Mouse (Mus musculus) activated CD4-positive, CD25-positive, alpha-beta regulatory T cell, adult 4 months (primary cell): Measurements from ENCODE around the gene Calhm2. TPM values are rescaled to one million over a fixed set of nuclear protein-coding genes. Genes with fewer than 3 reads are reported as not detected.
"Not testable (repeated sequence)": the region's sequence is repeated elsewhere in the genome, so short reads cannot be mapped to it uniquely, and the experiment has no call there.

Experiments used
- ATAC-seq: one replicate; pipeline ENCODE4 v1.8.0; 2017
- polyA plus RNA-seq, 2 experiments: library from polyadenylated mRNA; unstranded; fragments of 100-300 nt; shearing (Covaris generic); gene quantifications; one replicate each; pipeline ENCODE4 v1.2.1; 2017

Calhm2 gene
- polyA plus RNA-seq, 2 experiments from 2014 or later = 7.6 to 14.4 TPM

DNA sequence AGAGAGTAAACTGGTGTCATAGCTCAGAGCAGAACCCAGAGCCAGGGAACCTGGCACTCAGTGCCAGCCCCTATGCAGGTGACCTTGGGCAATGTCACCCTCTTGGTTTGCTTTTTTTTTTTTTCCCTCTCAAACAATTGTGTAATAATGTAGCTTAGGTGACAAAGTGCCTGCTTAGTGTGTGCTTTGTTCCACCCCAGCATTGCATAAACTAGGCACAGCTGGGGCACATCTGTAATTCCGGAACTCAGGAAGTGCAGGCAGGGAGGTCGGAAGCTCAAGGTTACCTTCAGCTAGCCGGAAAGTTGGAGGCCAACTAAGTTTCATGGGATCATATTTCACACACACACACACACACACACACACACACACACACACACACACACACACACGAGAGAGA, 11.8 kb upstream of the Calhm2 start:
- ATAC-seq = no peak

DNA sequence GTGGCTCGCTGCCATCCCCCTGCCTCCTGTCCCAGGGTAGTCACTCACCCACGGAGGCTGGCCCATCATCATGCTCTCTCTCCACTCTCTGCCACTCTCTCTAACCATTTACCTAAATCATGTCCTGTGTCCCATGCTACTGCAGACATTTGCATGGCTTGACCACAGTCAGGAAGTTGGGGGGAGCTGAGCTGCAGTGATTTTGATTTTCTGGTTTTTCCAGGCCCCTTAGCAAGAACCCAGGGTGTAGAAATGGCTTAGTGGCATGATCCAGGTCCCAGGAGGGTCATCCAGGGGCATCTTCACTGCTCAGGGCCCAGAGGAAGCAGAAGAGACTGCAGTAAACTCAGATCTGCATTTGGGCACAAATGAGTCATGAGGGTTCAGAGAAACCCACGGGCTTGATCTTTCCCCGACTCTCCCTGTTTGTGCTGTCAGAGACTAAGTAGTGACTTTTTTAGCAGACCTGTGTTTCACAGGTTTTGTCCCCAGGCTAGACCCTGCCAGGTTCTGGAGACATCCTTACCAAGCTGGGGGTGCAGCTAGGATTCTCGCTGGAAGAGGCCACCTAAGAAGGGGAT, 10.3 kb upstream of the Calhm2 start:
- no peak for ATAC-seq

DNA sequence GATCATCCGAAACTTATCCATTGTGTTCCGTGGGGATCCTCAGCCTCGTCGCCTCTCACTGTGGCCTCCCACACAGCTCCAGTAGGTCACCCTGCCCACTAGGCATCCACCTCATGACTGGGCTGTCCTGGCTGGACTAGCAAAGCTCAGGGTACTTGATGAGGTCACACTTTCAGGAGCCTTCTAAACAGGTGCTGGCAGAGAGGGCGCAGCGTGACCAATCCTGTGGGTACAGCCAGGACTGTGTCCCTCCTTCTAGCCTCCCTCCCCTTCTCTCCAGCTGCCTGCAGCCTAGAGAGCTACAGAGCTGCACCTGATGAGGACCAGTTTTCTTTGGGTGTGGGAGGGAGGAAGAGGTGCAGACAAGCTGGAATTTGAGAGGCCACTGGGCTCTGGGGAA, 6.1 kb upstream of the Calhm2 start, which contains the start of gene Calhm1:
Gene Calhm1, minus strand, starts transcription at position 101 of the 400 bp plus-strand sequence.
- no peak for ATAC-seq

DNA sequence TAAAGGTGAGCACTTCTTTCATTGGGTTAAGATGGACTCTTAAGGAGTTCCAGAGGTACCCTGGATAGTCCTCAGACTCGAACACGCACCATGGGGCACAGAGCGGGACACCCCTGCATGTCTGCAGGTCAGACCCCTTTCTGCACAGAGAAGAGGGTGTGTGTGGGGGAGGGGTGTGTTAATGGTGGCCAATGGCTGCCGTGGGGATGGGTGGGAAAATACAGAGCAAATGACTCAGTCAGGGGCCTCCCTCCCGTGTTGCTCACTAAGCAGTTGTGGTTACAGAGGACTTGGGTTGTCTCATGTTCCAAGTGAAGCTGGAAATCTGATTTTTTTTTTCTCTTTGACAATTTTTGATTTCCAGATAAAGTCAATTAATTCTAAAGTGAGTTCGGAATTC, 4.3 kb upstream of the Calhm2 start:
- no peak for ATAC-seq

DNA sequence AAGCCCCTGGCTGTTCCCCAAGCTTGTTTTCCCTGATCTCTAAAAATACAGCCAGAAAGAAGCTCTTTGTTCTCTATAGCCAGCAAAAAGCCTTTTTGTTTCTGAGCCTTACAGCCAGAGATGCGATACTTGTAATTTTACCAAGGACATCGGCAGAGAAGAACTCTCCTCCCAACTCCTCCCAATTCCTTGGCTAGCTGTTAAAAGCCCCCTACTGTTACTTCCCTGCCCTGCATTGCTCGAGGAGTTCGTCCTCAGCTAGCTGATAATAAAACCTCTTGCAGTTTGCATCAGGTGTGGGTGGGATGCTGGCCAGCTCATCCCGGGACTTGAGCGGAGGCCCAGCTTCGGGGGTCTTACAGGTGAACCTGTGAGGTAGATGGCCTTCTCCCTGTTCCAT, 1.5 kb upstream of the Calhm2 start:
- ATAC-seq = not testable (repeated sequence)

DNA sequence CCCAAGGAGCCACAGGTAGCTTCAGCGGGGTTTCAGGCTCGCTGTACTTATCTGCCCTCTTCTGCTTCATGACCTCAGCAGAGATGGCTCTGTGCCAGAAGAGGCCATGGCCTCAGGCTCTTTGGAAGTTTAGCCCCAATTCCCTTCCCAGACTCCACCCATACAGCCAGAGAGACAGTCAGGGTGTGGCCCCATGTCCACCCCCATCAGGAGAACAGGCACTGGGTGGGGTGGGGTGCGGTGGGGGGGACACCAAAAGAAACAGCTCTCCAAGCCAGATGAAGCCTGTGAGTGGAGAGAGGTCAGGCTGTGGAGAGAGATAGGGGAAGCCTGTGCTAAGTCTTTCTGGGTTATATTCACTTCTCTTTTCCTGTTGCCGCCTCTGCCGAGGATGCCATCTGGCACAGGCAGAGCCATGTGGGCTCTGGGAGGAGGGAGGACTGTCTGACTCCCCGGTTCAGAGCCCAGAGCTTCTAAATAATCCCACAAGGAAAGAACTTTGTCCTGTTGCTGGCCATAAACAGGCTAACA, 978 bp downstream of the Calhm2 start:
- ATAC-seq = no peak

DNA sequence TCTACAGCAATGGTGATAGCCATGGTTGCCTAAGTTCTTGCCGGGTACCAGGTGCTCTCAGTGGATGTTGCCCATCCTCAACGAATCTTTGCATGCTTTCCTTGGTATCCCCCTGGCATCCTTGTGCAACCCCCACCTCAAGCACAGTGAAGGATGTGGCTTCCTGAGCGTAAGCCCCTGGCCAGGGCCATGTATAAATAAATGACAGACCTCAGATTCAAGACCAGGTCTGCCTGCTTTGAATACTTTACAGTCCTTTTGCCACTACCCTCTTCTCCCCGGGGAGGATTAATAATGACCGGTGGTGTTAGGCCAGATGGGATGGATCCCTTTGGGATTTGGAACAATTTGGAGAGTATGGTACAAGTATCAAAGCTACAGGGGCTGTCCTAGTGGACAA, 1.9 kb downstream of the Calhm2 start:
- ATAC-seq = no peak

DNA sequence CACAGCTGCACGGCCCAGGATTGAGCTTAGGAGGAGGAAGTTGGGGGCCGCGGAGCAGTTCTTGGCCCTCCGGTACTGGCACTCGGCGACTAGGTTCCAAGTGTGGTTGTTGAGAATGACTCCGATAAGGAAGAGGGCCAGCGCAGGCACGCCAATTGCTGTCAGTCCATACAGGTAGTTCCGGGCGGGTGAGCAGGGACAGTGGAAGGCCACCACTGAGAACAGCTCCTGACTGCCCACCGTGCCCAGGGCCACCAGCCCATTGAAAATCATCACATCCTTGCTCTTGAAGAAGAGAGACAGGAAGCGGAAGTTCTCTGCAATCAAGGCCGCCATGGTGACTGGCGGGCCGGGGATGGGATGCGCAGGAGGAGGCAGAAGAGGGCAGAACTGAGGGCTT, 2.5 kb downstream of the Calhm2 start:
- ATAC-seq = no peak

DNA sequence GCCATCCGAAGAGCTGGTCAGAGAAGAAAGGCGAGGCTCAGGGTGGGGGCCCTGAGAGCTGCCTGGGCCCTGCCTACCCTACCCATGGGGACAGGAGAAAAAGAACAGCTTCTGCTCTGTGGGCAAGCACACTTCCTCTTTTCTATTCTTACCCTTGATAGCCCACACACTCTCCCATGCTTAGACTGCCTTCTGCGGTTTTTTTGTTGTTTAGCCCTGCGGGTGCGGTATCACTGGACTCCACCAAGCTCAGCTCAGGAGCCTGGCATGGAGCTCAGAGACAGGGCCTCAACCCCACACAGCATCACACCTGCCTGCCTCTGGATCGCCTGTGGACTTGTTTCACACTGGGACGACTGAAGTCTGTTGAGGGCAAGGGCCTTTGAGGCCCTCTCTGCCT, 4.9 kb downstream of the Calhm2 start:
- no peak for ATAC-seq

DNA sequence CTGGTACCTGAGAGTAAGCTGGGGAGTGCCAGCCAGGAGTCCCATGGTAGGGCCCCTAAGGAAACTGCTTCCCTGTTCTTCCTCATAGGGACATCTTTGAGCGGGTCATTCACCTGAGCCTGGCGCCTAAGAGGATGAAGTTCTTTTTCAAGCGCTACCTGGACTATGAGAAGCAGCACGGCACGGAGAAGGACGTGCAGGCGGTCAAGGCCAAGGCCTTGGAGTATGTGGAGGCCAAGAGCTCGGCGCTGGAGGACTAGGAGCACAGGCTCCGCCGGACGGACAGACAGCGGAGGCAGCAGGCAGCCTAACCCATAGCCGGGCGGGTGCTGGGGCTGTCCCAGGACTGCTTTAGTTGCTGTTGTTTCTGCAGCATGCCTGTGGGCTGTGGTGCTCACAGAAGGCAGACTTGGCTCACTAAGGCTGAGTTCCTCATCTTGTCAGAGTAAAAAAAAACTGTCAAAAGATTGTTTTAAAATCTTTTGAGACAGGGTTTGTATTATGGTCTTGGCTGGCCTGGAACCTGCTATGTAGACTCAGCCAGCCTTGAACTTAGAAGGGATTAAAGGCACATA, 7.5 kb downstream of the Calhm2 start:
- no peak for ATAC-seq

DNA sequence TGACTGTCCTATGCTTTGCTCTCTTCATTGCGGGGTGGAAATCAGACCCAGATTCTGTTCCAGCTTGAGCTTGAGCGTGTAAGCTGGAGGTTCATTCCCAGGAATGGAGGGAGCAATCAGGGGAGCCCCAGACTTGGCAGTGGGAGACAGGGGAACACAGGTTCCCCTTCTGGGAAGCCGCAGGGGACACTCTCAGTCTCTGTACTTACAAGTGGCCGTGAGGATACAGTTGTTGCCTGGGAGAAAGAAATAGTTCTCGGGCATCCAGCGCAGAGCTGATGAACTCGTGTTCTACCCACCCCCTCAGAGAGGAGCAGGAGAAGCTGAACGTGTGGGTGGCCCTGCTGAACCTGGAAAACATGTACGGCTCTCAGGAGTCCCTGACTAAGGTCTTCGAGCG, 9.3 kb downstream of the Calhm2 start:
- ATAC-seq = no peak

DNA sequence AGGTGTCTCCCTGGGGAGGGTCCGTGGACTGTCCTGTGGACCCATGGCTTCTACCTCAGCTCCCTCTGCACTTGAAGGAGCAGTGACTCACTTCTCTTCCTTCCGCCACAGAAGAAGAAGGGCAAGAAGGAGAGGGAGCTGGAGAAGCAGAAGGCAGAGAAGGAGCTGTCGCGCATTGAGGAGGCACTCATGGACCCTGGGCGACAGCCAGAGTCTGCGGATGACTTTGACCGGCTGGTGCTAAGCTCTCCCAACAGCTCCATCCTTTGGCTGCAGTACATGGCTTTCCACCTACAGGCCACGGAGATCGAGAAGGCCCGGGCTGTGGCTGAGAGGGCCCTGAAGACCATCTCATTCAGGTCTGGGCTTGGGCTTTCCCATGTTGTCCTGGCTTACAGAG, 9.9 kb downstream of the Calhm2 start:
- ATAC-seq = no peak

DNA sequence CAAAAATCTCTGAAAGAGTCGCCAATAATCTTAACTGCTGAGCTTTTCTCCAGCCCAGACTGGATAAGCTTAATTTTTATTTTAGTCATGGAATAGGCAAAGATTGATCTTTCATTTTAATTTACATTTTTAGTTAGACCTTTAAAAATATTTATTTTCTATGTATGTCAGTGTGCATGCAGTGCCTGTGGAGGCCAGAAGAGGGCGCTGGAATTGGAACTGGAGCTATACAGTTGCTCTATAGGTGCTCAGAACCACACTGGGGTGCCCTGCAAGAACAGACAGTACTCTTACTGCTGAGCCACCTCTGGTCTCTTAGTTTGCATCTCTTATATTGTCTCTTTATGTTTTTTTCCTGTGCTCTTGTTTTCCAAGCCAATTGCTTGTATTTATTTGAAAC, 15.3 kb downstream of the Calhm2 start:
- ATAC-seq = no peak

DNA sequence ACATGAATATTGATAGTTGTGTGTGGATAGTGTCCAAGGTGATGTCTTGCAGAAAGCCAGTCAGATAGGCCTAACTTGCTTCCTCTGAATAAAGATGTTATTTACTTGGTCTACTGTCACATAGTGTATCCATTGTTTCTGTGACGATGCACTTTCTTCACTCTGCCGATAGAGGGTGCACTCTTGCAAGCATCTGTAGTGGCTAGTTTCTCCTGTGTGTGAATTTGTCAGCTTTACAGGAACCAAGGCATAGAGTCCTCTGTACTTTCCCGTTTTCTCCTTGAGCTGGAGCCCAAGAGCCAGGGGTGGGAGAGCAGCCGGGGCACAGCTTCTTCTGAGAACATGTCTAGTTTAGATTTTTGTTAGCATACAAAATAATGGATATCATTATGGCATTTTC, 17.0 kb downstream of the Calhm2 start:
- ATAC-seq = no peak

DNA sequence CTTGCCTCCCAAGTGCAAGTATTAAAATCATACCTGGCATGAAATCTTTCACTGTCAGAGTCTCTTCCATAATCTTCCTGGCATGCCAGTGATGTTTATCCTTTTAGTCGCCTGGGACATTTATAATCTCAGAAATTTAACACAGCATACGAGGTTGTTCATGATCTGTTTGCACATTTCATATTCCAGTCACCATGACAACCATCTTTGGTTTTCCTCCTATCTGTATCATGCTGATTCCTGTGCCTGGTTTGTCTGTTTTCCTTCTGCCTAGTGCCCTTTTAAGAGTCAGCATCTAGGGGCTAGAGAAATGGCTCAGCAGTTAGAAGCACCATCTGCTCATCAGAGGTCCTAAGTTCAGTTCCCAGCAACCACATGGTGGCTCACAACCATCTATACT, 19.5 kb downstream of the Calhm2 start:
- no peak for ATAC-seq

DNA sequence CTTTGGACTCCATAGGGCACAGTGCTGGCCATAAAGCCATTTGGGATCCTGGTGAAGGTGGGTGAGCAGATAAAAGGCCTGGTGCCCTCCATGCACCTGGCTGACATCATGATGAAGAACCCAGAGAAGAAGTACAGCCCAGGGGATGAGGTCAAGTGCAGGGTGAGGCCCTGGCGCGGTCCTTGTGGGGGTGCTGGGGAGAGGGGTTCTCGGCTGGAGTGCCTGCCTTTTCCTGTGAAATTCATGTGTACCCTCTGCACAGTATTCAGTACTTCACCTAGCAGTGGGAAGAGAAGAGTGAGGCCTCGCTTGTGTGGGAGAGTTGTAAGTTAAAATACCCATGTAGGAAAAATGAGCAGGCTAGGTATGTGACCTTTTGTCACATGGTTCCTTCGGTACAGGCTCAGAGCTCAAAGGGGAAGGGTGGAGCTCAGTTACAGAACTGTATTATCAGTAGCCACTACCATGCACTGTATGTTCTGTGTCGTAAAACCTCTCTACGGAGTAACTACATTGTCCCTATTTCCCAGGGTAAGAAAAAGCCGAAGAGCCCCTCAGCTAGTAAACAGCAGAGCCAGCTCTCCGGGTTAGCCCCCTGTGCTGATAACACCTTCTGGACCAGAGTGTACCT, 33.3 kb downstream of the Calhm2 start:
- no peak for ATAC-seq

DNA sequence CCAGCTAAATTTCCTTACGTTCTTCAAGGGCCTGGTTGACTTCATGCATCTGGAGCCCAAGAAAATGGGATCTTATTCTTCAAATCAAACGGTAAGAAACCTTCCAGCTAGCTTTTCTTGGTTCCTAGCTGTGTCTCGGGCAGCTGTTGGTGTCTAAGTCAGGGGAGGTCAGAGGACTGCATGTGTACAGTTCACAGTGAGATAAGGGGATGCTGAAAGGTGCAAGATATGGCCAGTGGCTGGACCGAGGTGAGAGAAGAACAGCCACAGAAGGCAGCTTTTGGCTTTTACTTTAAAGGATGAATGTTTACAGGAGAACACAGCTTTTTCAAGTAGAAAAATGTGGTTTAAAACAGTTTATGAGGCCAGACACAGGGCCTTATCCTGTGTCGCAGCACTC, 37.0 kb downstream of the Calhm2 start:
- ATAC-seq = no peak

DNA sequence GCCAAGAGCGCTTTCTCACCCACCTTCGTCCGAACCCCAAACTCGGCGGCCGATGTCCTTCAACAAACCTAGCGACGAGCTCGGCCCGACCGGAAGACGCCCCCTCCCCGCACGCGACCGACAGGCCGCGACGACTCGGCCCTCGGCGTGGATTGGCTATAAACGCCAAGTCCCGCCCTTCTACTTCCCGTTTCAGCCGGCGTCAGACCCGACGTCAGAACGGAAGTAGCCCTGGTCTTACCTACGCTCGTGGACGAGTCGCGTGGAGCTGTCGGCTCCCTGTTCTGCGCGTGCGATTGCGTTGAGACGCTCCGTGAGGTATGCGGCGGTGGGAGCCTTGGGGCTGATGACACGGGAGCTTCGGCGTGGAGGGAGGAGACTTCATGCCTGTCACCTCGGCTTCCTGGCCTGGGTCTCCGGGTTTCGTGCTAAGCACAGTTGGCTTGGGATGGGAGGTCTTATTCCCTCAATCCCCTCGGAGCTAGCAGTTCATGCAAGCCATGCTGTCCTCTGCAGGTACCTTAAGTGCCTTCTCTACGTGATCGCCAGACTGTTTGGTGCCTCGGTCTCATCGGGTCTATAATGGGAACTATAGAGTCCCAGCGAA, 47.4 kb downstream of the Calhm2 start, which contains the start of the genes Usmg5 and Pdcd11:
Gene Usmg5, minus strand, starts transcription at position 98 of the 607 bp plus-strand sequence.
Gene Pdcd11, plus strand, starts transcription at position 219 of the 607 bp plus-strand sequence.
- peak; percentile 98 for ATAC-seq

DNA sequence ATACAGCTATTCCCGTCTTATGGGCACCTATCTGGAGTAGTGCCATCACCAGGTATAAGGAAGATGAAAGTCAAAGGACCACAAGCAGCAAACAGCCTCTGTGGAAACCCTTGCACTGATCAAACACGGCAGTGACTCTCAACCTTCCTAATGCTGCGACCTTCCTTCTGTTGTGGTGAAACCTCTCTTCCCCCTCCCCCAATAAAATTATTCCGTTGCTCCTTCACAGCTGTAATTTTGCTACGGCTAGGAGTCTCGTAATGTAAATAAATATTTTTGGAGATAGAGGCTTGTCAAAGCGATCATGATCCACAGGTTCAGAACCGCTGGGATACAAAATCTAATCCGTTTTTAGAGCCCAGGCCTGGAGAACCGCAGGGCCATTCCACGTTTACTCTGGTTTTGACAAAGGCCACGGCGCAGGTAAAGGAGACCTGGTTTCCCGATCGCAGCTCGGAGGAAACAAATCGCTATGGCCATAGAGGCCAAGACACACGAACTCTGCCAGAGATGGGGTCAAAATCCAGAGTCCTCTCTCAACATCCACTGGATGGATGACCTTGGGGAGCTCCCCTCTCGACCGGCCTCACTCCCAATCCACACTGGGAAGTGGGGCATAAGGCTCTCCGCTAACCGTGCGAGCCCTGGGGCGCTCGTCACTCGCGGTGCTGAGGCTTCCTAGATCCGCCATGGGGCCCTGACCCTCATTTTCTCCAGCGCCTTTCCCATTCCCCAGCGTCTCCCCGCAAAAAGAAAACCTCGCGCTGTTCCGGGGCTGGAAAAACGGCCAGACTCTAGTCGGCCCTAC, 48.2 kb downstream of the Calhm2 start:
- peak; percentile 20 for ATAC-seq

DNA sequence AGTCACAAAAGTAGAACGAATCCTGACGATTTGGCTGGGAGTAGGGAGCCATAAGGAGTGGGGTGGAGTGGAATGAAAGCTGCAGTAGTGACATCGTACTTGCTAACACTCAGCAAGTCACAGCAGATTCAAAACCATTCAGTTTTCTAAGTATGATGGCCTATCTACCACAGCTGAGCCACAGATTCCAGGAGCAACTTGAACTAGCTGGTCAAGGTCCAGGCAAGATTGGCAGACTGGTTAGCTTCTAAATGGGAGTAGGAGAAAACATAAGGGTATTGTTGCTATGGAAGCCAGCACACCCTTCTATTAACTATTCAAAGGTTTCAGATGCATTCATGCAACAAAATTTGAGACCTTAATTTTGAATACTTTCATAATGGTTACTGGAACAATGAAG, 49.9 kb downstream of the Calhm2 start:
- ATAC-seq = no peak

DNA sequence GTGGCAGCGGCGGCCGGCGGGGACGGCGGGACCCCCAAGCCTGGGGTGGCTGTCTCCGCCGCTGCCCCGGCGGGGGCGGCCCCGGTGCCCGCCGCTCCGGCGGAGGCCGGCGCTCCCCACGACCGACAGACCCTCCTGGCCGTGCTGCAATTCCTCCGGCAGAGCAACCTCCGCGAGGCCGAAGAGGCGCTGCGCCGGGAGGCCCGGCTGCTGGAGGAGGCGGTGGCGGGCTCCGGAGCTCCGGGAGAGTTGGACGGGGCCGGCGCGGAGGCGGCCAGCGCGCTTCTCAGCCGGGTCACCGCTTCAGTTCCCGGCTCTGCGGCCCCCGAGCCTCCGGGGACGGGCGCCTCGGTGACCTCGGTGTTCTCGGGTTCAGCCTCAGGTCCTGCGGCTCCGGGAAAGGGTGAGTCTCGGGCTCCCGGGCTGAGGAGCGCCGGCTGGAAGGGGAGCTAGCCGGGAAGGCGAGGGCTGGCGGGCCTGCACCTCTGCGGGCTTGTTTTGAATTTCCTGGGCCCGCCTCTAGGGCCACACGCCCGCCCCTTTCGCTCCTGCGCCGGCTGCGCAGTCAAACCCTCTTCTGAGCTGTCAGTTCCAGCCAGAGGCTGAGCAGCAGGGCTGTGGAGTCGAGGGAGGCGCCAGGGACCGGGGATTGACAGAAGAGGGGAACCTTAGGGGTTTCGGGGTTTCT, 70.0 kb downstream of the Calhm2 start:
- peak; percentile 89 for ATAC-seq
